Mouse (Mus musculus) neural tube, embryonic 12.5 days (tissue): ENCODE results near the gene Lpxn. TPM values are rescaled to one million over a fixed set of nuclear protein-coding genes. Genes with fewer than 3 reads are reported as not detected.

ENCODE experiments used
- ATAC-seq: fragments of 200-750 bp; cut with Nextera tagmentation; 2 replicates; pipeline ENCODE4 v1.8.0; 2017; ENCODE audit warnings: low read depth, mild to moderate bottlenecking, moderate TSS enrichment, moderate library complexity; ENCODE audit not compliant: low FRiP score
- H3K27ac ChIP-seq: fragments of 300-500 bp; sonication (generic); 2 replicates; pipeline ENCODE4 v1.5.1; 2016
- H3K27me3 ChIP-seq: fragments of 300-500 bp; sonication (generic); replicated peaks from 2 replicates; pipeline ENCODE4 v1.6.1; 2016; ENCODE audit warnings: mild to moderate bottlenecking
- H3K36me3 ChIP-seq: fragments of 300-500 bp; sonication (generic); 2 replicates; pipeline ENCODE4 v1.6.1; 2016; ENCODE audit warnings: mild to moderate bottlenecking
- H3K4me1 ChIP-seq: fragments of 300-500 bp; sonication (generic); 2 replicates; pipeline ENCODE4 v1.6.1; 2016
- H3K4me2 ChIP-seq: fragments of 300-500 bp; sonication (generic); replicated peaks from 2 replicates; pipeline ENCODE4 v1.6.1; 2016; ENCODE audit warnings: mild to moderate bottlenecking
- H3K4me3 ChIP-seq: fragments of 300-500 bp; sonication (generic); 2 replicates; pipeline ENCODE4 v1.5.1; 2016
- H3K9ac ChIP-seq: fragments of 300-500 bp; sonication (generic); 2 replicates; pipeline ENCODE4 v1.6.1; 2016; ENCODE audit warnings: mild to moderate bottlenecking
- H3K9me3 ChIP-seq: fragments of 300-500 bp; sonication (generic); 2 replicates; pipeline ENCODE4 v1.6.1; 2016; ENCODE audit warnings: mild to moderate bottlenecking
- WGBS: fragments of 180-500 bp; shearing (Covaris S2); methylation state at CpG from one replicate; pipeline ENCODE4 v1.1.7; 2016; 5-methylcytosine and 5-hydroxymethylcytosine counted together
- polyA plus RNA-seq: library from polyadenylated mRNA; unstranded; fragments of >200 nt; fragmentation: Nextera tagmentation; extraction: Ambion mirVana; gene quantifications from 2 replicates; pipeline ENCODE4 v1.2.1, GENCODE M21; 2016

Gene Lpxn
- 1.3 and 1.4 TPM in 2 replicates for polyA plus RNA-seq

GRCm38 (mm10) chr19:12795511-12796327, at the start of gene Lpxn, which contains the start of gene Zfp91:
Gene Lpxn, plus strand, starts transcription at chr19:12796193.
Gene Zfp91, minus strand, starts transcription at chr19:12796126.
- H3K36me3 ChIP-seq, result no peaks in the 10 kb centered on the region
- WGBS, result under 1% methylated on average over 60 of the region's 76 CpGs
- H3K9me3 ChIP-seq, result no peaks in the 10 kb centered on the region
- H3K27me3 ChIP-seq, result no peaks in the 10 kb centered on the region
- H3K4me3 ChIP-seq, result peak within 1 kb of the TSS; percentile 92
- peaks cover 9% of the 10 kb centered on the region for H3K4me1 ChIP-seq
- peak; percentile 96 for ATAC-seq
- H3K27ac ChIP-seq, result peak within 1 kb of the TSS; percentile 98
- peak within 1 kb of the TSS; percentile 62 for H3K4me2 ChIP-seq
- peak within 1 kb of the TSS; percentile 98 for H3K9ac ChIP-seq

- Histone ChIP-seq H3K9me3 (no peaks in the 10 kb centered on the region), H3K4me2 (no peak overlapping the region), H3K4me1 (no peaks in the 10 kb centered on the region), H3K9ac (no peak overlapping the region), H3K36me3 (no peaks in the 10 kb centered on the region), H3K27me3 (no peaks in the 10 kb centered on the region), H3K4me3 (no peak overlapping the region), H3K27ac (no peak overlapping the region)
- WGBS, result 86% methylated on average over 3 of the region's 3 CpGs
- ATAC-seq, result no peak
Observed at GRCm38 (mm10) chr19:12756286-12756685, 39.7 kb upstream of the Lpxn start.

GRCm38 (mm10) chr19:12758936-12759478, 37.0 kb upstream of the Lpxn start:
- Histone ChIP-seq H3K4me1 (no peaks in the 10 kb centered on the region), H3K9ac (no peak overlapping the region), H3K9me3 (no peaks in the 10 kb centered on the region), H3K4me3 (no peak overlapping the region), H3K27me3 (no peaks in the 10 kb centered on the region), H3K4me2 (no peak overlapping the region), H3K27ac (no peak overlapping the region), H3K36me3 (peaks cover 9% of the 10 kb centered on the region)
- WGBS, result 82% methylated on average over 1 of the region's 1 CpGs
- no peak for ATAC-seq

GRCm38 (mm10) chr19:12759656-12760055, 36.3 kb upstream of the Lpxn start:
- no peaks in the 10 kb centered on the region for H3K4me1 ChIP-seq
- H3K4me3 ChIP-seq, result no peak overlapping the region
- no peak overlapping the region for H3K27ac ChIP-seq
- no peak overlapping the region for H3K9ac ChIP-seq
- no peaks in the 10 kb centered on the region for H3K27me3 ChIP-seq
- no peak for ATAC-seq
- no peak overlapping the region for H3K4me2 ChIP-seq
- 80% methylated on average over 2 of the region's 2 CpGs for WGBS
- peaks cover 14% of the 10 kb centered on the region for H3K36me3 ChIP-seq
- H3K9me3 ChIP-seq, result no peaks in the 10 kb centered on the region

GRCm38 (mm10) chr19:12762212-12763130, 33.5 kb upstream of the Lpxn start:
- Histone ChIP-seq H3K4me2 (no peak overlapping the region), H3K36me3 (peaks cover 22% of the 10 kb centered on the region), H3K4me3 (no peak overlapping the region), H3K27me3 (no peaks in the 10 kb centered on the region), H3K9ac (no peak overlapping the region), H3K4me1 (no peaks in the 10 kb centered on the region), H3K27ac (no peak overlapping the region), H3K9me3 (no peaks in the 10 kb centered on the region)
- no peak for ATAC-seq
- 61% methylated on average over 2 of the region's 2 CpGs for WGBS

- no peak within 1 kb of the TSS for H3K27ac ChIP-seq
- no peaks in the 10 kb centered on the region for H3K27me3 ChIP-seq
- no peak within 1 kb of the TSS for H3K4me2 ChIP-seq
- H3K36me3 ChIP-seq, result peaks cover 45% of the 10 kb centered on the region
- H3K4me1 ChIP-seq, result no peaks in the 10 kb centered on the region
- no peak within 1 kb of the TSS for H3K4me3 ChIP-seq
- 34% methylated on average over 7 of the region's 7 CpGs for WGBS
- H3K9ac ChIP-seq, result no peak within 1 kb of the TSS
- H3K9me3 ChIP-seq, result no peaks in the 10 kb centered on the region
- ATAC-seq, result no peak
Observed at GRCm38 (mm10) chr19:12765308-12765707, 30.7 kb upstream of the Lpxn start, which contains the start of gene Cntf. Gene Cntf, minus strand, starts transcription at chr19:12765632.

- Histone ChIP-seq H3K4me2 (no peak overlapping the region), H3K36me3 (peaks cover 38% of the 10 kb centered on the region), H3K4me1 (no peaks in the 10 kb centered on the region), H3K9me3 (no peaks in the 10 kb centered on the region), H3K27me3 (no peaks in the 10 kb centered on the region), H3K27ac (no peak overlapping the region), H3K4me3 (no peak overlapping the region), H3K9ac (no peak overlapping the region)
- ATAC-seq, result no peak
- WGBS, result 97% methylated on average over 5 of the region's 5 CpGs
Observed at GRCm38 (mm10) chr19:12770888-12771287, 25.1 kb upstream of the Lpxn start.

- H3K36me3 ChIP-seq, result peaks cover 10% of the 10 kb centered on the region
- no peak for ATAC-seq
- H3K4me2 ChIP-seq, result no peak overlapping the region
Observed at GRCm38 (mm10) chr19:12780437-12780836, 15.6 kb upstream of the Lpxn start.

GRCm38 (mm10) chr19:12786803-12787395, 9.1 kb upstream of the Lpxn start:
- Histone ChIP-seq H3K9ac (no peak overlapping the region), H3K36me3 (no peaks in the 10 kb centered on the region), H3K4me2 (no peak overlapping the region), H3K4me3 (no peak overlapping the region), H3K4me1 (peaks cover 3% of the 10 kb centered on the region; the same call in 1 of the 2 replicates), H3K9me3 (no peaks in the 10 kb centered on the region), H3K27ac (no peak overlapping the region), H3K27me3 (no peaks in the 10 kb centered on the region)
- no peak for ATAC-seq
- 96% methylated on average over 2 of the region's 2 CpGs for WGBS

More at GRCm38 (mm10) chr19:12780437-12780836, 15.6 kb upstream of the Lpxn start:
- Histone ChIP-seq H3K9me3 (no peaks in the 10 kb centered on the region), H3K27ac (no peak overlapping the region), H3K27me3 (no peaks in the 10 kb centered on the region), H3K4me3 (no peak overlapping the region), H3K4me1 (no peaks in the 10 kb centered on the region), H3K9ac (no peak overlapping the region)

- 89% methylated on average over 4 of the region's 4 CpGs for WGBS
- no peaks in the 10 kb centered on the region for H3K27me3 ChIP-seq
- H3K4me2 ChIP-seq, result no peak overlapping the region
- H3K4me3 ChIP-seq, result no peak overlapping the region
- no peak overlapping the region for H3K9ac ChIP-seq
- no peaks in the 10 kb centered on the region for H3K9me3 ChIP-seq
- ATAC-seq, result no peak
- H3K4me1 ChIP-seq, result peaks cover 3% of the 10 kb centered on the region; the same call in 1 of the 2 replicates
- H3K36me3 ChIP-seq, result no peaks in the 10 kb centered on the region
- H3K27ac ChIP-seq, result no peak overlapping the region
Observed at GRCm38 (mm10) chr19:12787721-12788120, 8.3 kb upstream of the Lpxn start.

- Histone ChIP-seq H3K36me3 (no peaks in the 10 kb centered on the region), H3K4me1 (peaks cover 9% of the 10 kb centered on the region), H3K9ac (no peak overlapping the region), H3K9me3 (no peaks in the 10 kb centered on the region), H3K27ac (no peak overlapping the region), H3K4me2 (no peak overlapping the region), H3K27me3 (no peaks in the 10 kb centered on the region), H3K4me3 (no peak overlapping the region)
- no peak for ATAC-seq
Observed at GRCm38 (mm10) chr19:12792374-12792773, 3.6 kb upstream of the Lpxn start.
